Mouse (Mus musculus): ENCODE measurements around the gene Sp140. TPM values are rescaled to one million over a fixed set of nuclear protein-coding genes. Genes with fewer than 3 reads are reported as not detected.
"Not testable (repeated sequence)": the region's sequence is repeated elsewhere in the genome, so short reads cannot be mapped to it uniquely, and the experiment has no call there.

Sp140 gene
- total and polyA plus RNA-seq, 3 experiments = 2.5 to 3.1 (median 2.7) TPM

DNA sequence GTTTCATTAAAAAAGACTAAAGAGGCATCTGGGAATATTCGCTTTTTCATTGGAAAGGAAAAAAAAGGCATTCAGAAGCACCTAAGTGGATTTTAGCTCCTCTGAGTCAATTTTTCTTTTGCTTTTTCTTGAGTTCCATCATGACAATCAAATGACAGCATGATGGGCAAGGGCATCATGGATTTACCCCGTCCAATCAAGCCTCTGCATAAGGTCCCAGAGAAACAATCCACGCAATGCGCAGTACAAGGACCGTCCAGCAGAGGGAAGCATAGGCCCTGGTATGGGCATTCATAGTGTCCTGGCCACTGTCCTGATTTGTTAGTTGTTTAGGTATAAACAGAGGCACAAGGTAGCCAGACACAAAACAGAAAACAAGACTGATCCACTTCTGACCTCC is 18.7 kb upstream of the Sp140 start:
- DNase-seq; H3K27me3 ChIP-seq (ENCODE audit: control insufficient read depth, insufficient read depth, low read length); H3K4me1 ChIP-seq (ENCODE audit: control insufficient read depth, insufficient read depth, low read length); H3K4me3 ChIP-seq; H3K27ac ChIP-seq; intact Hi-C loops (cut with DNase I); H3K36me3 ChIP-seq (ENCODE audit: control insufficient read depth, insufficient read depth, low read length); H3K79me2 ChIP-seq (replicated peaks; ENCODE audit: control insufficient read depth, insufficient read depth, low read length); H3K9ac ChIP-seq (ENCODE audit: low read depth, low read length): not testable (repeated sequence)
- WGBS = 29% methylated on average over 5 of the region's 5 CpGs
- TF ChIP-seq CTCF (IDR thresholded peaks at IDR 0.05) = peak; percentile 55

DNA sequence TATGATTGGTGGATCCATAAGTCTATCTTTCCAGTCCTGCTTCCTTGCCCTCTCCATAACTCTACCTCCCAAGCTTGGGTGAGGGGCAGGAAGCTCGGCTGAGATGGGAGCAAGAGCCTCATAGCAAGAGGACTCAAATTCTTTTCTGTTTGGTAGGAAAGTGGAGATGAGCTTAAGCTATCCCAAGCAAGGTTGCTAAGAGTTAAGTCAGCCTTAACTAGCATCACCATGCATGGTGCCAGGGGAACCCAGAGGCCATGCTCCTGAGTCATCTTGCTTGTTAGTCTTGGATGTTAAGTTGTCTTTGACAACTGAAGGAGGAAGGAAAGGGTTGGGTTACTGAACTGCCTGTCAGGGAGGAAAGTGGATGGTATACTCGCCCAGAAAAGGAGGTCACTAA is 11.5 kb upstream of the Sp140 start:
- DNase-seq; H3K27ac ChIP-seq; H3K79me2 ChIP-seq (replicated peaks; ENCODE audit: control insufficient read depth, insufficient read depth, low read length); H3K9ac ChIP-seq (ENCODE audit: low read depth, low read length); H3K4me3 ChIP-seq; intact Hi-C loops (cut with DNase I); H3K4me1 ChIP-seq (ENCODE audit: control insufficient read depth, insufficient read depth, low read length); H3K27me3 ChIP-seq (ENCODE audit: control insufficient read depth, insufficient read depth, low read length); H3K36me3 ChIP-seq (ENCODE audit: control insufficient read depth, insufficient read depth, low read length): not testable (repeated sequence)
- WGBS = 62% methylated on average over 1 of the region's 2 CpGs

DNA sequence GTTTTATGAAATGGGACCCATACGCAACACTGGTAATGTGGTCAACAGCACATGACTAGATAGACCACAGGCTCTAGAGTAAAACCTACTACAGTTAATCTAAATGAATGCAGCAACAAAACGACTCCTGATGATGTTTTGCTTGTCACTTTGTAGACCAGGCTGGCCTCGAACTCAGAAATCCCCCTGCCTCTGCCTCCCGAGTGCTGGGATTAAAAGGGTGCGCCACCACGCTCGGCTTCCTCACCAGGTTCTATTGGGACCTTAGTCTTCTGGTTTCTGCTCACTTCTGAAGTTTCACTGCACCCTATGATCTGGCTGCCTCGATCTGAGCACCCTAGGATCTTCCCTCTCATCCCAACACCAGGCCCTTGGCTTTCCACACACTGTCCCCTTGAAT is 7.7 kb upstream of the Sp140 start:
- intact Hi-C loops (cut with DNase I) = loop anchor here (5.0 kb wide), 1 partner anchor 85 kb away; no protein-coding TSS in a partner anchor
- not testable (repeated sequence) for H3K27ac ChIP-seq; H3K4me3 ChIP-seq; H3K4me1 ChIP-seq (ENCODE audit: control insufficient read depth, insufficient read depth, low read length); H3K9ac ChIP-seq (ENCODE audit: low read depth, low read length); H3K79me2 ChIP-seq (replicated peaks; ENCODE audit: control insufficient read depth, insufficient read depth, low read length); DNase-seq; H3K36me3 ChIP-seq (ENCODE audit: control insufficient read depth, insufficient read depth, low read length); H3K27me3 ChIP-seq (ENCODE audit: control insufficient read depth, insufficient read depth, low read length)
- 82% methylated on average over 8 of the region's 8 CpGs for WGBS

DNA sequence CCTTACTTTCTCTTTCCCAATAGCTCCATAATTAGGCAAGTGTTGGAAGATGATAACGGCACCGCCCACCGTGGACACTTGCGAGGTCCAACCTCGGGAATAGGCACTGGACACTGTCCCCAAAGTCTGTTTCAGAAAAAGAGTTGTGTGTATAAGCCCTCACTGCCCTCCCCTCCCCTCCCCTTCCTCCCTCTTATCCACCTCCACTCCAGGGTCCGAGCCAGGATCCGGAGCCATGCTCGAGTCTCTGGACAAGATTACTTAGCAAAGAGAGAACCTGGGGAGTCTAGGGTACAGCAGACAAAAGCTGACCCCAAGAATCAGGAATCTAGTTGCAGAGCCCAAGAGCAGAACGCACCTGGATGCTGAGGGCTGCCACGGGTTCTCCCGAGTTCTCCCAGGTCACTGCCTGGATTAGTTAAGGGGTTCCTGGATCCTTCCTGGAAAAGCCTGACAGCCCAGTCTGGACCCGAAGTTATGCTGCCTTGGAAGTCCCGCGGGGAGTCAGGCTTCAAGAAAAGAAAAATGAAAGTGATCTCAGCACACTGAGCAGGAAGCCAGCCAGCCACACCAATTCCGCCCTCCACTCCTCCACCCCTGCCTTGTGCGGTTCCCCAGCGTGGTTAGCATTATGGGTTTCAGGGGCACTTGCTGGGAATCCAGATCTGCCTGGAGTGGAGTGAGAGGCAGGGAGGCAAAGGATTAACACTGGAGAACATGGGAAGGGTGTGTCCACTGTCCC is 1.7 kb upstream of the Sp140 start, which contains the start of gene Sp110:
Gene Sp110 (minus strand): TSS at position 547 of the 742 bp plus-strand sequence.
- DNase-seq = peak; percentile 46 to 50
- H3K27me3 ChIP-seq (ENCODE audit: control insufficient read depth, insufficient read depth, low read length); H3K27ac ChIP-seq; H3K9ac ChIP-seq (ENCODE audit: low read depth, low read length); H3K36me3 ChIP-seq (ENCODE audit: control insufficient read depth, insufficient read depth, low read length); H3K4me3 ChIP-seq; H3K79me2 ChIP-seq (replicated peaks; ENCODE audit: control insufficient read depth, insufficient read depth, low read length); intact Hi-C loops (cut with DNase I); H3K4me1 ChIP-seq (ENCODE audit: control insufficient read depth, insufficient read depth, low read length): not testable (repeated sequence)
- WGBS = 51% methylated on average over 17 of the region's 17 CpGs

DNA sequence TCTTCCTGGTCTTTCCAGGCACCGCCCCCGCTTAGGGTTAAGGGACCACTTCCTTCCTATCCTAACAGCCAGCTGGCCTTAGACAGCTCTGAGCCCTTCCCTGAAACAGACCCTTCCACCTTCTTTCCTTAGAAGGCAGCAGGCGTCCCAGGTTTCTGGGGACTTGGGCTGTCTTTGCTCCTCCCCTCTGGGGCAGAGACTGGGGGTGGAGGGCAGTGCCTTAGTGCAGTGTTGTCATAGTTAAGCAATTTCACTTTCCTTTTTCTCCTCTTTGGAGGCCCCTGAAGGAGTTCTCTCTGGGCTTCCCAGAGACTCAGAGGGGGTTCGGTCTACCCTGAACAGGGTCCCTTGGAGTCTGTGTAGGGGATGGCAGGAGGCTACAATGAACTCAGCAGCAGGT is 616 bp downstream of the Sp140 start:
- intact Hi-C loops (cut with DNase I); H3K36me3 ChIP-seq (ENCODE audit: control insufficient read depth, insufficient read depth, low read length); H3K27me3 ChIP-seq (ENCODE audit: control insufficient read depth, insufficient read depth, low read length); H3K4me1 ChIP-seq (ENCODE audit: control insufficient read depth, insufficient read depth, low read length); H3K4me3 ChIP-seq; H3K9ac ChIP-seq (ENCODE audit: low read depth, low read length); H3K79me2 ChIP-seq (replicated peaks; ENCODE audit: control insufficient read depth, insufficient read depth, low read length): not testable (repeated sequence)
- WGBS = 60% methylated on average over 4 of the region's 4 CpGs
- H3K27ac ChIP-seq = peak overlapping the region; percentile 28; the same call in 1 of the 2 replicates
- peak; percentile 61 to 68 for DNase-seq

DNA sequence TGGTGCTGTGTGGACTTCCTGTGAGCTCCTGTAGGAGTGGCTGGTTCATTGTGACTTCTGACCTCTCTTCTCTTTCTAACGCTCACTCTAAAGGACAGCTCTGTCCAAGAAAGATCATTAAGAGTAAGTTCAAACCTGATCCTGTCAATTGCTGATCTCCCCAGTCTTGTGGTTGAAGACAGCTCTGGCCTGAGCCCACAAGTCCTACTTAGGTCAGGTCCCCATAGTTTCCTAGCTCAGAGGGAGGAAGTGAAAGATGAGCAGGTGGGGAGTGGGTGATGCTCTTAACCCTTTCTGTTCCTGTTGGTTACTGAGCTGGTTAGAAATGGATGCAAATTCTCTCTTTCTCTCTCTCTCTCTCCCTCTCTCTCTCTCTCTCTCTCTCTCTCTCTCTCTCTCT is 4.2 kb downstream of the Sp140 start:
- H3K27ac ChIP-seq; DNase-seq; intact Hi-C loops (cut with DNase I); H3K36me3 ChIP-seq (ENCODE audit: control insufficient read depth, insufficient read depth, low read length); H3K9ac ChIP-seq (ENCODE audit: low read depth, low read length); H3K27me3 ChIP-seq (ENCODE audit: control insufficient read depth, insufficient read depth, low read length); H3K4me3 ChIP-seq; H3K4me1 ChIP-seq (ENCODE audit: control insufficient read depth, insufficient read depth, low read length); H3K79me2 ChIP-seq (replicated peaks; ENCODE audit: control insufficient read depth, insufficient read depth, low read length): not testable (repeated sequence)
- 67% methylated on average over 1 of the region's 1 CpGs for WGBS

DNA sequence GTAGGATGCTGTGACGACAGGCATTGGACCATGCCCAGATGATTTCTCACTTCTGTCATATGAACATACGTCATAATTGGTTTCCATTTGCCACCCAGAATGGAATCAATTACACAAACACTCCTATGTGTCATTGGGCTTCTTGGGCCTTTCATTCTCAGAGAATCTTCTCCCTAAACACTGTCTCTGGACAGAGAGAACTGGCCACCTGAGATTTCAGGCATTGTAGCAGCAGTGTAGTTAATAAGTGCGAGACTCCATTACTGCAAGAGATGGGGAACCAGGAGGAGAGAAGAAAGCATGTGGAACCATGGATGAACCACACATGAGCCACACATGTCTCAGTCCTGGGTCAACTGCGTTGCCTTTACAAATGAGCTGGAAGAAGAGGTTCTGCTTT is 8.2 kb downstream of the Sp140 start:
- intact Hi-C loops (cut with DNase I); H3K9ac ChIP-seq (ENCODE audit: low read depth, low read length); H3K36me3 ChIP-seq (ENCODE audit: control insufficient read depth, insufficient read depth, low read length); H3K4me3 ChIP-seq; H3K79me2 ChIP-seq (replicated peaks; ENCODE audit: control insufficient read depth, insufficient read depth, low read length); H3K27ac ChIP-seq; H3K4me1 ChIP-seq (ENCODE audit: control insufficient read depth, insufficient read depth, low read length); H3K27me3 ChIP-seq (ENCODE audit: control insufficient read depth, insufficient read depth, low read length); DNase-seq: not testable (repeated sequence)
- WGBS = 73% methylated on average over 4 of the region's 4 CpGs

DNA sequence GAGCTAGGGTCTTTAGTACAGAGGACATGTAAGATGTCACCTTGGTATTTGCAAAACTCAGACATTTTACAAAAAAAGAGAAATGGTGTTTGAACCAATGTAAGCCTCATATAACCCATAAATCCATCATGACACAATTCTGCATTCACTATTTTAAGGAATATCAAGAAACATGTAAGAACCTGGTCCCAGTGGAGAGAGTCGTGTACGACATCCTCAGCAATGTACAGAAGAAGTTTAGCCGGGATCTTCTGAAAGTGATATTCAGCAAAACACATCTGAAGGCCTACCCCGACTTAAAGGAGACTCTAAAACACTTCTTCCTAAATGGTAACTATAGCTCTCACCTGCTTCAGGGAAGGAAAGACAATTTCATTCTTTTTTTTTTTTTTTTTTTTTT is 10.4 kb downstream of the Sp140 start:
- H3K9ac ChIP-seq (ENCODE audit: low read depth, low read length); DNase-seq; H3K4me3 ChIP-seq; H3K36me3 ChIP-seq (ENCODE audit: control insufficient read depth, insufficient read depth, low read length); intact Hi-C loops (cut with DNase I); H3K27ac ChIP-seq; H3K4me1 ChIP-seq (ENCODE audit: control insufficient read depth, insufficient read depth, low read length); H3K27me3 ChIP-seq (ENCODE audit: control insufficient read depth, insufficient read depth, low read length); H3K79me2 ChIP-seq (replicated peaks; ENCODE audit: control insufficient read depth, insufficient read depth, low read length): not testable (repeated sequence)
- WGBS = no CpG with 5 or more reads among the region's 4 CpGs

DNA sequence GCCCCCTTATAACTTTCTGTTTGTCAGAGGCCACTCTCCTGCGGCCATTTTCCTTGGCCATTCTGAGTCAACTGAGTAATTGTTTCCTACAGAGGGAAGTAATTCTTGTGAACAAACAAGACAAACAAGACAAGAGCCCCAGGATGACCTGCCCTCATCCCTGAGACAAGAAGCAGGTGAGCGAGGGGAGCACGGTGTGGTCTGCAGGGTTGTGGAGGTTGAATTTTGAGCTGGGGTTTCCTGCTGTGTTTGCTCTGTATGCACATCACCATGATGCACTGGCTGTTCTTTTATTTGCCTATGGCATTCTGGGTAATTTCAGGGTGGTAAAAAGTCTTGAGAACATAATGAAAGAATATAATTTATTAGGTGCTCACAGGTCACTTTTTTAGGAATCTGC is 14.9 kb downstream of the Sp140 start:
- H3K4me3 ChIP-seq; H3K4me1 ChIP-seq (ENCODE audit: control insufficient read depth, insufficient read depth, low read length); intact Hi-C loops (cut with DNase I); H3K9ac ChIP-seq (ENCODE audit: low read depth, low read length); H3K27ac ChIP-seq; H3K36me3 ChIP-seq (ENCODE audit: control insufficient read depth, insufficient read depth, low read length); H3K27me3 ChIP-seq (ENCODE audit: control insufficient read depth, insufficient read depth, low read length); H3K79me2 ChIP-seq (replicated peaks; ENCODE audit: control insufficient read depth, insufficient read depth, low read length); DNase-seq: not testable (repeated sequence)
- 88% methylated on average over 3 of the region's 3 CpGs for WGBS

DNA sequence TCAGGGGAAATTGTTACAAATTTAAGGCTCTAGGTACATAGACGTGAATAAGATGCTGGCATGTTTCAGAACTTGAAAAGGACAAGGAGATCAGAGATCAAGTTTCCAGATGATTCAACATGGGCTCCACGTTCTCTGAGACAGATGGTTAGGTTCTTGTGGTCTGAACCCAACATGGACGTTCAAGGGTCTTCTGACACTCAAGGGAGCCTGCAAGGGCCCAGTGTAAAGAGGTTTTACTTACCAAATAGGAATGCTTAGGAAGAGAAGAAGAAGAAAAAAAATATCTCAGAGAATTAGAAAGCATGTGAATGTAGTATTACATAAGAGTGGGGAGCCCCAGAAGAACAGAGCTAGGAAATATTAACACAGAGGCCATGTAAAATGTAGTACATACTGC is 15.6 kb downstream of the Sp140 start:
- H3K27me3 ChIP-seq (ENCODE audit: control insufficient read depth, insufficient read depth, low read length); intact Hi-C loops (cut with DNase I); H3K27ac ChIP-seq; H3K9ac ChIP-seq (ENCODE audit: low read depth, low read length); H3K4me3 ChIP-seq; H3K79me2 ChIP-seq (replicated peaks; ENCODE audit: control insufficient read depth, insufficient read depth, low read length); H3K36me3 ChIP-seq (ENCODE audit: control insufficient read depth, insufficient read depth, low read length); DNase-seq; H3K4me1 ChIP-seq (ENCODE audit: control insufficient read depth, insufficient read depth, low read length): not testable (repeated sequence)
- WGBS = 48% methylated on average over 3 of the region's 3 CpGs

Measured in heart, adult 2 months (tissue).